Mouse (Mus musculus): ENCODE data around the gene Adora2a.

- no peak for TF ChIP-seq CTCF (IDR thresholded peaks at IDR 0.05; ENCODE audit: control insufficient read depth, insufficient read depth, low read length)
- TF ChIP-seq POLR2A (IDR thresholded peaks at IDR 0.05; ENCODE audit: borderline replicate concordance, control insufficient read depth, low read depth, low read length) = no peak
Observed at GRCm38 (mm10) chr10:75303324-75304048, 13.2 kb upstream of the Adora2a start.

Data from bone marrow, adult 2 months (tissue).